Mouse (Mus musculus): ENCODE data around the gene Cenpw. TPM values are rescaled to one million over a fixed set of nuclear protein-coding genes. Genes with fewer than 3 reads are reported as not detected.

The Cenpw gene
- polyA plus RNA-seq (2017; shearing (Covaris generic)): 1 to 10 TPM; 3.7 to 4.1 TPM

GRCm38 (mm10) chr10:30199916-30200826 is at the start of gene Cenpw:
Gene Cenpw, minus strand, starts transcription at chr10:30200560.
- peak; percentile 95 for ATAC-seq

- no peak for ATAC-seq
Measured at GRCm38 (mm10) chr10:30249654-30250053, 49.3 kb upstream of the Cenpw start.

- peak; percentile 18 for ATAC-seq
Measured at GRCm38 (mm10) chr10:30199501-30199900, 859 bp downstream of the Cenpw start.

- ATAC-seq: no peak
Measured at GRCm38 (mm10) chr10:30167700-30168099, 32.7 kb downstream of the Cenpw start.

Measured in CD4-positive, CD25-positive, alpha-beta regulatory T cell, adult 4 months (primary cell).